Mouse (Mus musculus) cortical plate, adult 2 months (tissue): Measurements from ENCODE around the gene Rnase11. TPM values are rescaled to one million over a fixed set of nuclear protein-coding genes. Genes with fewer than 3 reads are reported as not detected.

ENCODE experiments used
- H3K27ac ChIP-seq: fragments of 200-500 bp; 2 replicates; pipeline ENCODE4 v1.5.1; 2012; ENCODE audit warnings: low read length, control low read depth, inconsistent platforms; ENCODE audit not compliant: insufficient read depth
- H3K4me1 ChIP-seq: fragments of 200-500 bp; 2 replicates; pipeline ENCODE4 v1.6.1; 2011; ENCODE audit warnings: low read length; ENCODE audit not compliant: control insufficient read depth, insufficient read depth
- H3K4me3 ChIP-seq: fragments of 200-500 bp; 2 replicates; pipeline ENCODE4 v1.5.1; 2011; ENCODE audit warnings: mild to moderate bottlenecking, low read length, control low read depth; ENCODE audit not compliant: insufficient read depth
- CTCF ChIP-seq: fragments of 200-500 bp; IDR thresholded peaks from 2 replicates; pipeline ENCODE4 v1.5.1; 2011; ENCODE audit warnings: mild to moderate bottlenecking, control low read depth, low read length; ENCODE audit not compliant: insufficient read depth; ENCODE audit errors: extremely low read depth
- POLR2A ChIP-seq: fragments of 200-500 bp; IDR thresholded peaks from 2 replicates; pipeline ENCODE4 v1.6.1; 2011; ENCODE audit warnings: mild to moderate bottlenecking, low read length, control low read depth; ENCODE audit not compliant: insufficient read depth; ENCODE audit errors: extremely low read depth
- polyA plus RNA-seq: library from polyadenylated mRNA; depleted of rRNA; stranded (reverse); fragments of >200 nt; gene quantifications from 2 replicates; pipeline ENCODE4 v1.2.3, GENCODE M21; 2012

Gene Rnase11
- polyA plus RNA-seq, 1 experiment: not detected

GRCm38 (mm10) chr14:51082599-51083581 lies 32.9 kb upstream of the Rnase11 start:
- H3K27ac ChIP-seq: 0 out of 2 replicates have a peak overlapping the region, but pooled peaks have one; percentile 57
- TF ChIP-seq CTCF: no peak
- TF ChIP-seq POLR2A: no peak
- H3K4me1 ChIP-seq: no peaks in the 10 kb centered on the region; the same call in 1 of the 2 replicates
- peak overlapping the region; percentile 85 for H3K4me3 ChIP-seq

GRCm38 (mm10) chr14:51081035-51081434 lies 31.1 kb upstream of the Rnase11 start:
- TF ChIP-seq POLR2A: no peak
- TF ChIP-seq CTCF: no peak

DNA sequence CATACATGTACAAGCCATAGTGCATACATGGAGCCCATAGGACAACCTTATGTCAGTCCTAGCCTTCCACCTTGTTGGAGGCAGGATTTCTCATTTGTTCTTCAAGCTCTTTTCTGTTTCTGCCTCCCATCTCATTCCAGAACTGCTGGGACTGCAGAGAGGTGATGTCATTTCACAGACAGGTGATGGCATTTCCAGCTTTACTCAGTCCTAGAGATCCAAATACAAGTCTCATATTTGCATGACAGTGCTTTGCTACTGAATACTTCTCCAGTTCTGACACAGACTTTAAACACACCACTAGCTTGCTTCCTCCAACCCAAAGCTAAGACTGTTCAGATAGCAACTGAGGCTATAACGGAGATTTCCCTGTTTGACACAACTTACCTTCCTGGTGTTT lies 29.2 kb upstream of the Rnase11 start:
- Histone ChIP-seq H3K4me3 (no peak overlapping the region), H3K27ac (no peak overlapping the region), H3K4me1 (no peaks in the 10 kb centered on the region; the same call in 1 of the 2 replicates)
- TF ChIP-seq CTCF (no peak), POLR2A (no peak)

More at GRCm38 (mm10) chr14:51081035-51081434, 31.1 kb upstream of the Rnase11 start:
- Histone ChIP-seq H3K4me3 (no peak overlapping the region), H3K4me1 (no peaks in the 10 kb centered on the region; the same call in 1 of the 2 replicates), H3K27ac (no peak overlapping the region)

DNA sequence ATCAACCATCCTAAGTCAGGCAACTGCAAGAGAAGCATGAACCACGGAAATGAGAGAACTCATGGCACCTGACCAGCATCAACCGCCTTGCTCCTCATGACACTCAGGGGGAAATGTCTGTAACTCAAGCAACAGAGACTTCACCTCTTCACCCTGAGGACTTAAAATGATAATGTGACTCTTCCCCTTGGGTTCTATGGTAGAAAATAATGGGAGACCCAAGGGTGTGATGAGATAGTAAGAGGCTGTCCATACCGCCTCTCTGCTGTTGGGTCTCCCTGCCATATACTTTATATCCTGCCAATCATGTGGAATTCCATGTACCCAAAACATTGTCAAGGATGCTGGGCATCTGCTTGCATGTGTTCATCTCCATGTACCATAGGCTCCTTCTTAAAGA lies 24.4 kb upstream of the Rnase11 start, which contains the start of gene Olfr750:
TSS of gene Olfr750 (minus strand) at position 101 of the 400 bp plus-strand sequence.
- no peaks in the 10 kb centered on the region for H3K4me1 ChIP-seq
- no peak within 1 kb of the TSS for H3K4me3 ChIP-seq
- no peak within 1 kb of the TSS for H3K27ac ChIP-seq
- TF ChIP-seq CTCF (no peak), POLR2A (no peak)

DNA sequence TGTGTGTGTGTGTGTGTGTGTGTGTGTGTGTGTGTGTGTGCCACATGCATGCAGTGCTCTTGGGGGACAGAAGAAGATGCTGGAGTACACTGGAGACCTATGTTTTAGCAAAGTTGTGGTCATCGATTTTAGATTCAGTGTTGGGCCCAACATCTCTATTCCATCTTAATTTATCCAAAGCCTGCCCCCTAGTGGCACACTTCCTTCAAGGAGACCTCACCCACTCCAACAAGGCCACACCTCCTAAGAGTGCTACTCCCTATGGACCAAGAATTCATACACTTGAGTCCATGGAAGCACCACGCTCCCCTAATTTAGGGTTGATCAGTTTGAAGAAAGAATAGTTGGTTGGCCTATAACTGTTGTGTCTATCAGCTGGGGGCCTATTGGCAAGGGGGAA lies 19.7 kb upstream of the Rnase11 start:
- Histone ChIP-seq H3K4me3 (no peak overlapping the region), H3K27ac (no peak overlapping the region), H3K4me1 (no peaks in the 10 kb centered on the region)
- TF ChIP-seq CTCF: no peak
- no peak for TF ChIP-seq POLR2A

- H3K27ac ChIP-seq: no peak overlapping the region
Observed at GRCm38 (mm10) chr14:51068956-51069355, 19.0 kb upstream of the Rnase11 start.

DNA sequence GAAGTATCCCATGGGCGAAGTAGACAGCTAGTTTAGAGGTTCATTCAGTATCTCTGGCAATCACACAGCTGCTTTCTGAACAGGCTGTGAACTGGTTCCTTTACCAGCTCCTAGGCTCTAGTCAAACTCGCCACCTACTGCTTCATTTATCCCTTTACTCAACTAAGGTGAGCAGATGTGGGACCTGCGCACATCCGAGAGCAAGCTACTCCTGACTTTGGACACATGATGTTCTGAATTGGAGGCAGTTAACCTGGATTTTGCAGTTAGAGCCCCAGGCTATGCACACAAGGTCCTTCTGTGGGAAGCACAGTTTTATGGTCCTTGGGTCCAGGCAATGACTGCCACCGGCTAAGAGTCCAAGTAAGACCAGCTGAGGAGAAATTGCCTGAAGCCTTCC lies 10.8 kb upstream of the Rnase11 start:
- H3K4me1 ChIP-seq: peaks cover 1% of the 10 kb centered on the region; the same call in 1 of the 2 replicates
- H3K4me3 ChIP-seq: no peak overlapping the region
- no peak overlapping the region for H3K27ac ChIP-seq
- TF ChIP-seq CTCF (no peak), POLR2A (no peak)

More at GRCm38 (mm10) chr14:51068956-51069355, 19.0 kb upstream of the Rnase11 start:
- TF ChIP-seq CTCF (no peak), POLR2A (no peak)
- Histone ChIP-seq H3K4me1 (no peaks in the 10 kb centered on the region), H3K4me3 (no peak overlapping the region)

- no peak within 1 kb of the TSS for H3K27ac ChIP-seq
- TF ChIP-seq POLR2A (no peak), CTCF (no peak)
- no peak within 1 kb of the TSS for H3K4me3 ChIP-seq
Observed at GRCm38 (mm10) chr14:51057401-51057831, 7.5 kb upstream of the Rnase11 start, which contains the start of gene Rnase12. Gene Rnase12, minus strand, starts transcription at chr14:51057661.

DNA sequence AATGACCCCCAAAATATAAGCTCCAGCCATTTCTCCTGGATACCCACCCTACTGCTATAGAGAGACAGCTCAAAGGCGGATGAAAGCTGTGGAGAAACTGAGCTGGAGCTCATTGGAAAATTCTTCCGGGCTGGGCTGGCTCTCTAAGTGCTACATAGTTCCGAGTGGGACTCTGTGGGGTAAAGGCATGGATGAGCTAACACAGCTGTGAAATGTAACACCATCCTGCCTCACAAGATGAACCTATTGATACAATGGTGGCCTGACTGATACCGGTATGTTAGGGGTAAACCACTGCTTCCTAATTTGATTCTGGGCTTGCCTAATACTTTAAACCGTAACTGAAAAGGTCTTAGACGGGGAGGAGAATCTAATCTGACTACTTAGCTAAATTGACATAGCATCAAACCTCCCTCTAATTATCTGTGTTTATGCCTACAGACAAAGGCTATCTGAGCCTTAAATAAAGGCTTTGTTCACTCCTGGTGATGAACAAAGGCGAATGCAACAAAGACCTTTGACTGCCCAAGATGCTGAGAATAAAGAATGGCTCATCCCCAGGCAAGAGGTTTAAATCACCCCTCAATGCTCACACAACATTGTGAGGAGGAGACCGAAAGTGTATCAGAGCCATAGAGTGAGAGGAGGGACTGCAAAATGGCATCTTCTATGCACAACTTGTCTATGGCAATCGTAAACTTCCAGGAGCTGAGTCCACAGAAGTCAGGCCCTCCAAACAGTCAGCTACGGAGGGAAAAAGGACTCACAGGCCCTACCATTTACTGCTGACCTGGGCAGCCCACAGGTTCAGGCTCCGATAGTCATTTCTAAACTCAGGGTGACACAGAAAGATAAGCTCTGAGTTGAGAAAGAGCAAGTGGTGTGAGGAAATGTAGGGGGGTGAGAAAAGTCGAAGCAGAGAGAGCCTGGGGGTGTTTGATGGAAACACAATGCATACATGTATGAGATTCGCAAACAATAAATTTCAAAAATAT lies 4.6 kb upstream of the Rnase11 start:
- H3K4me1 ChIP-seq: no peaks in the 10 kb centered on the region
- H3K4me3 ChIP-seq: no peak overlapping the region
- no peak overlapping the region for H3K27ac ChIP-seq
- TF ChIP-seq POLR2A (no peak), CTCF (no peak)

More at GRCm38 (mm10) chr14:51057401-51057831, 7.5 kb upstream of the Rnase11 start, which contains the start of gene Rnase12:
- H3K4me1 ChIP-seq: peaks cover 1% of the 10 kb centered on the region; the same call in 1 of the 2 replicates
